Mouse (Mus musculus) kidney, embryonic 14.5 days (tissue): ENCODE results near the gene AI467606. TPM values are rescaled to one million over a fixed set of nuclear protein-coding genes. Genes with fewer than 3 reads are reported as not detected.

Source experiments
- ATAC-seq: fragments of 200-750 bp; cut with Nextera tagmentation; 2 replicates; pipeline ENCODE4 v1.8.0; 2017; ENCODE audit warnings: moderate number of reproducible peaks, mild to moderate bottlenecking, moderate TSS enrichment, moderate library complexity; ENCODE audit not compliant: low FRiP score, low TSS enrichment
- H3K27ac ChIP-seq: fragments of 300-500 bp; sonication (generic); 2 replicates; pipeline ENCODE4 v1.5.1; 2014; ENCODE audit warnings: low read depth, mild to moderate bottlenecking, low read length, moderate library complexity, mixed read lengths
- H3K27me3 ChIP-seq: fragments of 300-500 bp; sonication (generic); 2 replicates; pipeline ENCODE4 v1.6.1; 2014; ENCODE audit warnings: mild to moderate bottlenecking, low read length; ENCODE audit not compliant: control insufficient read depth, insufficient read depth
- H3K36me3 ChIP-seq: fragments of 300-500 bp; sonication (generic); 2 replicates; pipeline ENCODE4 v1.6.1; 2014; ENCODE audit warnings: low read length, mixed read lengths; ENCODE audit not compliant: control insufficient read depth, insufficient read depth
- H3K4me1 ChIP-seq: fragments of 300-500 bp; sonication (generic); 2 replicates; pipeline ENCODE4 v1.6.1; 2014; ENCODE audit warnings: low read length, mixed read lengths; ENCODE audit not compliant: control insufficient read depth, insufficient read depth
- H3K4me2 ChIP-seq: fragments of 300-500 bp; sonication (generic); replicated peaks from 2 replicates; pipeline ENCODE4 v1.6.1; 2014; ENCODE audit warnings: low read depth, mild to moderate bottlenecking, low read length
- H3K4me3 ChIP-seq: fragments of 300-500 bp; sonication (generic); 2 replicates; pipeline ENCODE4 v1.5.1; 2014; ENCODE audit warnings: mild to moderate bottlenecking, low read length
- H3K9ac ChIP-seq: fragments of 300-500 bp; sonication (generic); 2 replicates; pipeline ENCODE4 v1.6.1; 2014; ENCODE audit warnings: low read depth, mild to moderate bottlenecking, low read length, moderate library complexity
- H3K9me3 ChIP-seq: fragments of 300-500 bp; sonication (generic); 2 replicates; pipeline ENCODE4 v1.6.1; 2016; ENCODE audit warnings: low read length; ENCODE audit not compliant: control insufficient read depth
- WGBS: fragments of 180-500 bp; shearing (Covaris S2); extraction: QIAGEN DNeasy Blood & Tissue Kit; methylation state at CpG from one replicate; pipeline ENCODE4 v1.1.7; 2014; 5-methylcytosine and 5-hydroxymethylcytosine counted together
- polyA plus RNA-seq: library from polyadenylated mRNA; unstranded; fragments of >200 nt; fragmentation: Nextera tagmentation; extraction: Ambion mirVana; gene quantifications from 2 replicates; pipeline ENCODE4 v1.2.1, GENCODE M21; 2014

Gene AI467606
- polyA plus RNA-seq, 1 experiment from 2014 or later: 3.5 TPM

DNA sequence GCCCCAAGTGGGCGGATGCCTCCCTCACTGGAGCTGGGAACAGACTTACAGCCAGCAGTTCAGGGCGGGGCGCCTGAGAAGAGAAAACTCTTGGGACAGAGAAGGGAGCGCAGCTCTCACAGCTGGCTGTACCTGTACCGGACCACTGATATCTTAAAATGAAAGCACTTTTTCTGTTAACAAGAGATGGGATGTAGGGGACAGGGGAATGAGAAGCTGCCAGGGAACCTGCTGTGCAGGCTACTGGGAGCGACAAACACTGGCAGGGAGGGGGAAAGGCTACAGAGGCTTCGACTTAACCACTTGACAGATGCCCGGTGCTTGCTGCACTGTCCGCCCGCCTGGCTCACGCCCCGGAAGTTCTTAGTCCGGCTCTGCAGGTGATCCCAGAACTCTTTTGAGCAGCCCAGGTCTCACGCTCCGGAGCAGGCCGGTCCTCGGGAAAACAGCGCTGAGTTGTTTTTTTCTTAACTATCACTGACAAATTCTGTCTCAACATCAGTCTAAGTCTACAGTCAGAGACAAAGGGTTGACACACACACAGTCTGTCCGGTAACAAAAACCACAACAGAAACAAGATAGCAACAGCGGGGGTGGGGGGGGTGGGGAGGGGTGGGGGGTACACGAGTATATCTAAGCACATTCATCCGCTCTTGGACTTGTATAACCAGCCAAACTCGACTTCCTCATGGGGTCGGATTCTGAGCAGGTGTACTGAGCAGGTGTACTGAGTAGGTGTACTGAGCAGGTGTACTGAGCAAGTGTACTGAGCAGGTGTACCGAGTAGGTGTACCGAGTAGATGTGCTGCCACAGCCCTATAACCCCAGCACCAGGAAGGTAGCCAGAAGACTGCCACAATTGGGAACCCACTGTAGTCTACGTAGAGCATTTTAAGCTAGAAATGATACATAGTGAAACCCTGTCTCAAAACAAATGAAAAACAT lies 2.0 kb upstream of the AI467606 start:
- H3K4me2 ChIP-seq: 0 out of 2 replicates have a peak overlapping the region, but pooled peaks have one; percentile 15

GRCm38 (mm10) chr7:127090154-127091113 lies 725 bp upstream of the AI467606 start:
- 89% methylated on average over 20 of the region's 20 CpGs for WGBS

More for the DNA sequence above, 2.0 kb upstream of the AI467606 start:
- Histone ChIP-seq H3K9me3 (no peaks in the 10 kb centered on the region), H3K9ac (no peak overlapping the region; the same call in 1 of the 2 replicates), H3K27ac (no peak overlapping the region), H3K27me3 (no peaks in the 10 kb centered on the region), H3K36me3 (no peaks in the 10 kb centered on the region), H3K4me1 (0 out of 2 replicates have a peak, but pooled peaks cover 7% of the 10 kb centered on the region), H3K4me3 (peak overlapping the region; percentile 0; the same call in 1 of the 2 replicates)
- 0 out of 2 replicates have a peak, but pooled peaks have one; percentile 50 for ATAC-seq
- WGBS: 23% methylated on average over 27 of the region's 27 CpGs

DNA sequence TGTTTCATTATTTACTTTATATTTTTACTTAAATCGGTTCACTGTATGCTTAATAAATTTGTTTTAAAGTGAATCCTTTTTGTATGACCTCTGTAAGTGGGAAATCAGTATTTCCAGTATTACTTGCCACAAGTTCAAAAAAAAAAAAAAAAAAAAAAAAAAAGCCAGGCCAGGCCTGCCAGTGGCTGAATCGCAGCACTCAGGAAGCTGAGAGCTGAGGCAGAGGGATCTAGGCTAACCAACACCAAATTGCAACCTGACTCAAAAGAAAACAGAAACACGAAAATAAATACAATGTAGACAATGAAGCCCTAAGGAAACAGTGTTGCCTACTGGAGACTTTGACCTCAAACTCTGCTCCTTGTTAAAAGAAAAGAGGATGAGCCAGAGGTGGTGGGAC lies 2.8 kb downstream of the AI467606 start:
- H3K4me2 ChIP-seq: no peak overlapping the region
- no peak overlapping the region for H3K27ac ChIP-seq
- WGBS: 77% methylated on average over 3 of the region's 3 CpGs
- H3K27me3 ChIP-seq: no peaks in the 10 kb centered on the region
- ATAC-seq: no peak
- 0 out of 2 replicates have a peak, but pooled peaks cover 7% of the 10 kb centered on the region for H3K4me1 ChIP-seq
- no peaks in the 10 kb centered on the region for H3K36me3 ChIP-seq
- no peak overlapping the region for H3K4me3 ChIP-seq
- no peak overlapping the region for H3K9ac ChIP-seq
- H3K9me3 ChIP-seq: no peaks in the 10 kb centered on the region

More at GRCm38 (mm10) chr7:127090154-127091113, 725 bp upstream of the AI467606 start:
- Histone ChIP-seq H3K9me3 (no peaks in the 10 kb centered on the region), H3K27ac (no peak overlapping the region), H3K36me3 (no peaks in the 10 kb centered on the region), H3K4me1 (0 out of 2 replicates have a peak, but pooled peaks cover 7% of the 10 kb centered on the region), H3K27me3 (no peaks in the 10 kb centered on the region), H3K4me3 (no peak overlapping the region), H3K9ac (no peak overlapping the region), H3K4me2 (0 out of 2 replicates have a peak overlapping the region, but pooled peaks have one; percentile 3)
- no peak for ATAC-seq

GRCm38 (mm10) chr7:127096456-127096855 lies 5.3 kb downstream of the AI467606 start:
- no peaks in the 10 kb centered on the region for H3K9me3 ChIP-seq
- H3K27ac ChIP-seq: no peak overlapping the region
- H3K9ac ChIP-seq: no peak overlapping the region
- 0 out of 2 replicates have a peak, but pooled peaks cover 3% of the 10 kb centered on the region for H3K4me1 ChIP-seq
- no peak overlapping the region for H3K4me2 ChIP-seq
- WGBS: 76% methylated on average over 7 of the region's 7 CpGs
- no peak for ATAC-seq
- no peaks in the 10 kb centered on the region for H3K36me3 ChIP-seq
- no peaks in the 10 kb centered on the region for H3K27me3 ChIP-seq
- H3K4me3 ChIP-seq: no peak overlapping the region

DNA sequence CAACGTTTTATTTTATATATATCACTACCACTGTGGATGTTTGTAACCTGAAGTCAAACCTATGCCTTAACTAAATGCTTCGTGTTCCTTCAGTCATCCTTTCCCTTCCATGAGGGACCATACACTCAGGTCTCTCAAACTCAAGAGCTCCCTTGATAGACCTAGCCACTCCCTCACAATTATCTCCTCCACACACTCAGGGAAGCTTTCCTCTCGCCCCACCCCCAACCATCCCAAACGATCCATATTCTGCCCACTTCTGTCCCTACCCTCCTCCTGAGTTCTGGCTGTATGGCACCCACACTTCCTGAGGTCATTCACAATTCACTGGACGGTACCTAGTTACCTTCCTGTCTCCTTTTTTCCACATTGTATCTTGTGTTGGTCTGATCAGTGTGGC lies 7.4 kb downstream of the AI467606 start:
- 80% methylated on average over 5 of the region's 5 CpGs for WGBS
- ATAC-seq: no peak

DNA sequence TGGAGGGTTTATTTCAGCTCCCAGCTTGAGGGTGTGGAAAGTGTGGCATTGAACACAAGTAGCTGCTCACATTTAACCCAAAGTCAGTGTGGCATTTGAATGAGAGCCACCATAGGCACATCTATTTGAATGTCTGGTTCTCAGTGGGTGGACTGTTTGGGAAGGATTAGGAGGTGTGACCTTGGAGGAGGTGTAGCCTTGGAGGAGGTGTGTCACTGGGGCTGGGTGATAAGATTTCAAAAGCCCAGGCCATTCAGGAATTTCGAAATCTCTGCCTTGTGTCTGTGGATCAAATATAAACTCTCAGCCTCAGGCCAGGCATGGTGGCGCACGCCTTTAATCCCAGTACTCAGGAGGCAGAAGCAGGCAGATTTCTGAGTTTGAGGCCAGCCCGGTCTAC lies 7.8 kb downstream of the AI467606 start:
- no peak overlapping the region for H3K4me2 ChIP-seq
- H3K4me1 ChIP-seq: no peaks in the 10 kb centered on the region
- H3K9me3 ChIP-seq: no peaks in the 10 kb centered on the region
- H3K9ac ChIP-seq: no peak overlapping the region
- H3K36me3 ChIP-seq: no peaks in the 10 kb centered on the region
- H3K27ac ChIP-seq: no peak overlapping the region
- ATAC-seq: no peak
- WGBS: 85% methylated on average over 4 of the region's 4 CpGs
- no peak overlapping the region for H3K4me3 ChIP-seq
- no peaks in the 10 kb centered on the region for H3K27me3 ChIP-seq

More for the DNA sequence above, 7.4 kb downstream of the AI467606 start:
- Histone ChIP-seq H3K27ac (no peak overlapping the region), H3K4me1 (no peaks in the 10 kb centered on the region), H3K27me3 (no peaks in the 10 kb centered on the region), H3K4me2 (no peak overlapping the region), H3K9ac (no peak overlapping the region), H3K9me3 (no peaks in the 10 kb centered on the region), H3K4me3 (no peak overlapping the region), H3K36me3 (no peaks in the 10 kb centered on the region)

DNA sequence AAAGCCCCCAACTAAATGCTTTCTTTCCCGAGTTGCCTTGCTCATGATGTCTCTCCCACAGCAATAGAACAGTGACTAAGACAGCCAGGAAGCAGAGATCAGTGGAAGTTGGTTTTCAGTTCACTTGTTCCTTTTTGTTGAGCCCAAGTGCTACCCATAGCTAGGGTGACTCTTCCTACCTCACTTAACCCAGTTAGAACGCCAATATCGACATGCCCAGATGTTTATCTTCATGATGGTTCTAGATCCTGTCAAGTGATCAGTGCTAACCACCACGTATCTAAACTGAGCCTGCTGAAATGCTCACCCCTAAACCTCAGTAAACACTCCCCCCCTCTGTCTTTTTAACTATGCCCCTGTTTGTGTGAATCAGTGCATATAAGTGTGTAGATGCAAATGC lies 8.4 kb downstream of the AI467606 start:
- 81% methylated on average over 4 of the region's 4 CpGs for WGBS
- ATAC-seq: no peak
- H3K9ac ChIP-seq: no peak overlapping the region

GRCm38 (mm10) chr7:127101451-127102016 lies 10.4 kb downstream of the AI467606 start:
- no peaks in the 10 kb centered on the region for H3K36me3 ChIP-seq
- no peaks in the 10 kb centered on the region for H3K4me1 ChIP-seq
- H3K27me3 ChIP-seq: no peaks in the 10 kb centered on the region
- WGBS: 24% methylated on average over 2 of the region's 2 CpGs
- H3K4me2 ChIP-seq: no peak overlapping the region
- H3K9me3 ChIP-seq: no peaks in the 10 kb centered on the region
- no peak overlapping the region for H3K4me3 ChIP-seq
- ATAC-seq: no peak
- H3K27ac ChIP-seq: no peak overlapping the region
- H3K9ac ChIP-seq: no peak overlapping the region

More for the DNA sequence above, 8.4 kb downstream of the AI467606 start:
- H3K4me2 ChIP-seq: no peak overlapping the region
- H3K27ac ChIP-seq: no peak overlapping the region
- H3K4me3 ChIP-seq: no peak overlapping the region
- no peaks in the 10 kb centered on the region for H3K9me3 ChIP-seq
- H3K36me3 ChIP-seq: no peaks in the 10 kb centered on the region
- no peaks in the 10 kb centered on the region for H3K4me1 ChIP-seq
- H3K27me3 ChIP-seq: no peaks in the 10 kb centered on the region
